Mouse (Mus musculus) lung, postnatal 36 days (tissue): ENCODE measurements at regions not wholly inside any gene's neighbourhood (a gene's known extent, or its start where the extent isn't known, plus 50 kb on each side); places are given as distances from the start of the nearest gene placed in this dataset.
"Not testable (repeated sequence)": the region's sequence is repeated elsewhere in the genome, so short reads cannot be mapped to it uniquely, and the experiment has no call there.

ENCODE experiments used
- DNase-seq: peaks from one replicate; pipeline ENCODE4 v3.0.0; 2022; ENCODE audit warnings: mixed read lengths

GRCm38 (mm10) chr5:14309981-14310380 is 204.7 kb upstream of the Pclo start:
- no peak for DNase-seq

GRCm38 (mm10) chr5:14311729-14312128 is 203.0 kb upstream of the Pclo start:
- DNase-seq: no peak

- no peak for DNase-seq
These were observed 194.5 kb upstream of the Pclo start for GRCm38 (mm10) chr5:14320216-14320615.

GRCm38 (mm10) chr5:14322000-14322399 is 192.7 kb upstream of the Pclo start:
- DNase-seq: no peak

GRCm38 (mm10) chr5:14360446-14360845 is 154.3 kb upstream of the Pclo start:
- DNase-seq: no peak

- DNase-seq: peak; percentile 34
These were observed 125.4 kb upstream of the Pclo start for GRCm38 (mm10) chr5:14389184-14389890.

- peak; percentile 7 for DNase-seq
These were observed 122.9 kb upstream of the Pclo start for GRCm38 (mm10) chr5:14391793-14392192.

GRCm38 (mm10) chr5:14403381-14403780 is 111.3 kb upstream of the Pclo start:
- DNase-seq: not testable (repeated sequence)

- no peak for DNase-seq
These were observed 110.4 kb upstream of the Pclo start for GRCm38 (mm10) chr5:14404344-14404743.

- DNase-seq: no peak
These were observed 99.4 kb upstream of the Pclo start for GRCm38 (mm10) chr5:14415234-14415862.

GRCm38 (mm10) chr5:14453082-14453481 is 61.6 kb upstream of the Pclo start:
- DNase-seq: no peak
